Mouse (Mus musculus): Measurements from ENCODE around the gene Mlkl. TPM values are rescaled to one million over a fixed set of nuclear protein-coding genes. Genes with fewer than 3 reads are reported as not detected.

Gene Mlkl
- polyA plus RNA-seq, 1 experiment: 0.43 TPM

DNA sequence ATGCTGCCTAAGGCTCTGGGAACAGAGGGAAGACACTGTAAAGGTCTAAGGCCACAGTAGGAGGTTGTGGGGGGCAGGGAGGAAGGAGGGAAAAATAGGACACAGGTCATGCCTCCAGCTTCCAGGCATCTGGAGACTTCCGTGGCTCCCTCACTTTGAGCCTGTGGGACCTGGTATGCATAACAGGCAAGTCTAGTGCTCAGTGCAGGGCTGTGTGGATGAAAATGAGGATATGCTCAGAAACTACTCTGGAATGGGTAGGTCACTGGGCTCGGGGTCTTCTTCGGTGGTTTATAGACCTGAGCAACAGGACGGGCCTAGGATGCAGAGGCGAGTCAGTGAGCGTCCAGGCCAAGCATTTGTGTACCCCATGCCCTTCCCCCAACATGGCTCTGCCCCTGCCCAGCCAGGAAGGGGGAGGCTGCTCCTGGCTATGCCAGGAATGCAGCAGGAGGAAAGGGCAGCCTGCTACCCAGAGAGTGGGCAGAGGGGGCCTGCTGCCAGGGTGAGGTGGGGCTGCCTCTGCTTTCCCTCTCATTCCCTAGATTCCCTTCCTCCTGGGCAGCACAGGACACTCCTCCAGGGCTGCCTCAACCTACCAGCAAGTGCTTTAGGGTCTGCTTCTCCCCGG lies 22.7 kb upstream of the Mlkl start:
- Histone ChIP-seq H3K27ac (ENCODE audit: insufficient read depth, low read length) (no peak overlapping the region), H3K4me1 (ENCODE audit: control insufficient read depth, insufficient read depth, low read length) (peaks cover 39% of the 10 kb centered on the region), H3K4me3 (replicated peaks; ENCODE audit: insufficient read depth, low read depth, low read length) (no peak overlapping the region), H3K27me3 (ENCODE audit: control insufficient read depth, insufficient read depth, low read length) (no peaks in the 10 kb centered on the region)
- no peak for DNase-seq
- 63% methylated on average over 7 of the region's 7 CpGs for WGBS
- TF ChIP-seq POLR2A (IDR thresholded peaks at IDR 0.05; ENCODE audit: borderline replicate concordance, insufficient read depth, low read length): no peak
- TF ChIP-seq CTCF (IDR thresholded peaks at IDR 0.05; ENCODE audit: borderline replicate concordance, insufficient read depth, low read depth, low read length): no peak

DNA sequence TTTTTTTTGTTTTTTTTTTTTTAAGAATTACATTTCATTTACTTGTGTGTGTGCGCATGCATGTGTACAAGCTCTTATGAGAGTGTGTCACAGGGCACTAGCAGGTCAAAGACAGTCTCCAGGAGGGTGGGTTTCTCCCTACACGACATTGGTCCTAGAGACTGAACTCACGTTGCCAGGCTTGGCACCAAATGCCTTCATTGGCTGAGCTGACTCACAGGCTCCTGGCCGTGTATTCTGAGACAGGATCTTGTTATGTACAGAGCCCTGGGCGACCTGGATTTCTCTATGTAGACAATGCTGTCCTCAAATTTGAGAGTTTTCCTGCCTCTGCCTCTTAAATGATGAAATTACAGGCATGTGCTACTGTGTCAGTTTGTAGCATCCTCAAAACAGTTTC lies 22.0 kb upstream of the Mlkl start:
- no peak for TF ChIP-seq CTCF (IDR thresholded peaks at IDR 0.05; ENCODE audit: borderline replicate concordance, insufficient read depth, low read depth, low read length)
- no peak for TF ChIP-seq POLR2A (IDR thresholded peaks at IDR 0.05; ENCODE audit: borderline replicate concordance, insufficient read depth, low read length)
- Histone ChIP-seq H3K4me1 (ENCODE audit: control insufficient read depth, insufficient read depth, low read length) (peaks cover 39% of the 10 kb centered on the region), H3K27me3 (ENCODE audit: control insufficient read depth, insufficient read depth, low read length) (no peaks in the 10 kb centered on the region), H3K27ac (ENCODE audit: insufficient read depth, low read length) (0 out of 2 replicates have a peak overlapping the region, but pooled peaks have one; percentile 24), H3K4me3 (replicated peaks; ENCODE audit: insufficient read depth, low read depth, low read length) (no peak overlapping the region)
- peak in 1 of 2 experiments; percentile 48 for DNase-seq
- 27% methylated on average over 5 of the region's 5 CpGs for WGBS

DNA sequence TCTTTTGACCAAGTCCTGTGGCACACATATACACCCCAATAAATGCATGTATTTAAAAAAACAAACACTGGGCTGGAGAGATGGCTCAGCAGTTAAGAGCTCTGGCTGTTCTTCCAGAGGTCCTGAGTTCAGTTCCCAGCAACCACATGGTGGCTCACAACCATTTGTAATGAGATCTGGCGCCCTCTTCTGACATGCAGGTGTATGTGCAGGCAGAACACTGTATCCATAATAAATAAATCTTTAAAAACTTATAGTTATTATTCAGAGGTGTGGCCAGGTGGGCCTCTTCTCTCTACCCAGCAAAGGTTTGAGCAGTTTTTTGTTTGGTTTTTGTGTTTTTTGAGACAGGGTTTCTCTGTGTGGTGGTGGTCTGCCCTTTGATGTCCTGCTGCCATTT lies 20.9 kb upstream of the Mlkl start:
- TF ChIP-seq CTCF (IDR thresholded peaks at IDR 0.05; ENCODE audit: borderline replicate concordance, insufficient read depth, low read depth, low read length): no peak; the same call in 1 of the 2 replicates
- WGBS: 75% methylated on average over 1 of the region's 1 CpGs
- no peak for DNase-seq

DNA sequence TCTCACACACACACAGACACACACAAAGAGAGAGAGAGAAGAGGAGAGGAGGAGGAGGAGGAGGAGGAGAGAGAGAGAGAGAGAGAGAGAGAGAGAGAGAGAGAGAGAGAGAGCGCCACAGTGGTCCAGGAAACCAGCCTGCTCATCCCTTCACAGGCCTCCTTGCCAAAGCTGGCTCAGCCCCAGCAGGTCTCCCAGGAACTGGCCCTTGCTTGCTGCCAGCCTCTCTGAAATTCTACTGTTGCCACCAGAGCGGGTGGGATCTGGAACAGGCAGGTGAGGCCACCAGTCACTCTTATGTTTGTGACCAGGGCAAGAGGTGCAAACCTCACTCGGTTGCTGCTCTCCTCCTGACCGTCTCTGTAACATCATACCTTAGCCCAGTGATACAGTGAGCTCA lies 19.5 kb upstream of the Mlkl start:
- 20% methylated on average over 4 of the region's 4 CpGs for WGBS
- peak; percentile 60 to 76 for DNase-seq
- Histone ChIP-seq H3K27ac (ENCODE audit: insufficient read depth, low read length) (peak overlapping the region; percentile 70), H3K4me1 (ENCODE audit: control insufficient read depth, insufficient read depth, low read length) (peaks cover 37% of the 10 kb centered on the region), H3K27me3 (ENCODE audit: control insufficient read depth, insufficient read depth, low read length) (no peaks in the 10 kb centered on the region), H3K4me3 (replicated peaks; ENCODE audit: insufficient read depth, low read depth, low read length) (no peak overlapping the region)
- TF ChIP-seq POLR2A (IDR thresholded peaks at IDR 0.05; ENCODE audit: borderline replicate concordance, insufficient read depth, low read length) (no peak), CTCF (IDR thresholded peaks at IDR 0.05; ENCODE audit: borderline replicate concordance, insufficient read depth, low read depth, low read length) (no peak)

More for the DNA sequence above, 20.9 kb upstream of the Mlkl start:
- peaks cover 39% of the 10 kb centered on the region for H3K4me1 ChIP-seq (ENCODE audit: control insufficient read depth, insufficient read depth, low read length)
- no peak overlapping the region for H3K4me3 ChIP-seq (replicated peaks; ENCODE audit: insufficient read depth, low read depth, low read length)
- no peaks in the 10 kb centered on the region for H3K27me3 ChIP-seq (ENCODE audit: control insufficient read depth, insufficient read depth, low read length)
- H3K27ac ChIP-seq (ENCODE audit: insufficient read depth, low read length): no peak overlapping the region

DNA sequence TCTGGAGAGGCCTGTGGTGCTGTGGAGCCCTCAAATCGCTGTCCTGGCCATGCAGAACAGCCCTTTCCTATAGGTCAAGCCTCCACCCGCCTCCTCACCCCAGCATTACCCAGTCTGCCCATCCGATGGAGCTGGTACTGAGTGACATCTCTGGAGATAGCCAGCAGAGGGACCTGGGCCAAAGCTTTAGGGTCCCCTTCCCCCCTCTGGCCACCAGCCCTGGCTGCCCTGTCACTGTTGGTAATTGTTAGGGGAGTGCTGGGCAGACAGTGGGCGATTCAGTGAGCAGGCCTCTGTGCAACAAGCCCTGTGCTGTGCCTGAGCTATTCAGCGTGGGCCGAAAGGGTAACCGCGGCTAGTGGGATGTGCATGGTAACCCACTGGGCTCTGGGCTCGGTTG lies 15.5 kb upstream of the Mlkl start:
- H3K4me3 ChIP-seq (replicated peaks; ENCODE audit: insufficient read depth, low read depth, low read length): no peak overlapping the region
- DNase-seq: peak; percentile 34 to 47
- no peak for TF ChIP-seq POLR2A (IDR thresholded peaks at IDR 0.05; ENCODE audit: borderline replicate concordance, insufficient read depth, low read length)
- TF ChIP-seq CTCF (IDR thresholded peaks at IDR 0.05; ENCODE audit: borderline replicate concordance, insufficient read depth, low read depth, low read length): no peak
- WGBS: 43% methylated on average over 9 of the region's 9 CpGs
- H3K4me1 ChIP-seq (ENCODE audit: control insufficient read depth, insufficient read depth, low read length): peaks cover 13% of the 10 kb centered on the region
- H3K27me3 ChIP-seq (ENCODE audit: control insufficient read depth, insufficient read depth, low read length): no peaks in the 10 kb centered on the region
- peak overlapping the region; percentile 38; the same call in 1 of the 2 replicates for H3K27ac ChIP-seq (ENCODE audit: insufficient read depth, low read length)

DNA sequence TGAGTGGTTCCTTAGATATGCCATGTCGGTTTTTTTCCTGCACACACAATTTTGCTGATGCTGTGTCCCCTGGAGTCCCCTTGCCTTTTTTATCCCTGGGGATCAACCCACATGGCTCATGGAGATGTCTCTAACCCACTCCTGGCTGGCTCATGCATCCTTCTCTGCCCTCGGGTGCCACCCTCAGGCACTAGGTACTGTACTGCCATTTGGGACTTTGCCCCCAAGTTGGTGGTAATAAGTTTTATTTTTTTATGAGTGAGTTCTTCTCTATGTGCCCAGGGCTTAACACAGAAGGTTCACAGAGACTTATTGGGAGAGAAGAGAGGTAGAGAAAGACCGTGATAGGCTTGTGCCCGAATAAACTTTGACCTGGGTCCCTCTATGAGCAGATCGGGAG lies 14.3 kb upstream of the Mlkl start:
- H3K4me3 ChIP-seq (replicated peaks; ENCODE audit: insufficient read depth, low read depth, low read length): no peak overlapping the region
- H3K27ac ChIP-seq (ENCODE audit: insufficient read depth, low read length): no peak overlapping the region
- no peaks in the 10 kb centered on the region for H3K27me3 ChIP-seq (ENCODE audit: control insufficient read depth, insufficient read depth, low read length)
- 93% methylated on average over 5 of the region's 5 CpGs for WGBS
- peaks cover 7% of the 10 kb centered on the region; the same call in 1 of the 2 replicates for H3K4me1 ChIP-seq (ENCODE audit: control insufficient read depth, insufficient read depth, low read length)
- TF ChIP-seq CTCF (IDR thresholded peaks at IDR 0.05; ENCODE audit: borderline replicate concordance, insufficient read depth, low read depth, low read length) (no peak), POLR2A (IDR thresholded peaks at IDR 0.05; ENCODE audit: borderline replicate concordance, insufficient read depth, low read length) (no peak)
- DNase-seq: no peak

DNA sequence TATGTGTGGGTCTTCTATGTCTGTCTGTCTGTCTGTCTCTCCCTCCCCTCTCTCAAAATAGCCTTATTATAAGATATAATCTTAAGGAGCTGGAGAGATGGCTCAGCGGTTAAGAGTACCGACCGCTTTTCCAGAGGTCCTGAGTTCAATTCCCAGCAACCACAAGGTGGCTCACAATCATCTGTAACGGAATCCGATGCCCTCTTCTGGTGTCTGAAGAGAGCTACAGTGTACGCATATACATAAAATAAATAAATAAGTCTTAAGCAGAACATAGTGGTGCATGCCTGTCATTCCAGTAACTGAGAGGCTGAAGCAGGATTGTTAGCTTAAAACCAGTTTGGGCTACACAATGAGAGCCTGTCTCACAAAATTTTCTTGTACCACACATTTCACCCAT lies 12.6 kb upstream of the Mlkl start:
- H3K4me1 ChIP-seq (ENCODE audit: control insufficient read depth, insufficient read depth, low read length): peaks cover 4% of the 10 kb centered on the region; the same call in 1 of the 2 replicates
- no peaks in the 10 kb centered on the region for H3K27me3 ChIP-seq (ENCODE audit: control insufficient read depth, insufficient read depth, low read length)
- WGBS: 89% methylated on average over 6 of the region's 6 CpGs
- no peak overlapping the region for H3K4me3 ChIP-seq (replicated peaks; ENCODE audit: insufficient read depth, low read depth, low read length)
- H3K27ac ChIP-seq (ENCODE audit: insufficient read depth, low read length): no peak overlapping the region
- DNase-seq: no peak
- TF ChIP-seq CTCF (IDR thresholded peaks at IDR 0.05; ENCODE audit: borderline replicate concordance, insufficient read depth, low read depth, low read length) (no peak), POLR2A (IDR thresholded peaks at IDR 0.05; ENCODE audit: borderline replicate concordance, insufficient read depth, low read length) (no peak)

DNA sequence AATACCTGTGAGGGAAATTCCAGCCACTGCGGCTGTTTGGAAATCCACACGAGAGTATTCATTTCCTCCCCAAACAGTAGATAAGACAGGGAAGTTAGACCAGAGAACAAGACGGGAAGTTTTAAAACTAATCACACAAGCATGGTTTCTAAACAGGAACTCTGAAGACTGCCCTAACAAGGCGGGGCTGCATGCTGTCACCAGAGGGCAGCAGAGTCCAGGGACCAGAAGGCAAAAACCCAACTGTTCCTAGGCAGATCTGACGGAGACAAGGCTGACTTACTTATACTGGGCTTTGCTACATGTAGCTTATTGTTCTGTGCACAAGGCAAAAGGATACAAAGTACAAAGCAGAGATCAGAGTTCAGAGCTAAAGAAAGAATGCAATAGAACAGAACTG lies 5.2 kb upstream of the Mlkl start:
- no peak overlapping the region for H3K27ac ChIP-seq (ENCODE audit: insufficient read depth, low read length)
- DNase-seq: peak; percentile 69 to 82
- H3K4me1 ChIP-seq (ENCODE audit: control insufficient read depth, insufficient read depth, low read length): peaks cover 4% of the 10 kb centered on the region; the same call in 1 of the 2 replicates
- 21% methylated on average over 5 of the region's 5 CpGs for WGBS
- H3K4me3 ChIP-seq (replicated peaks; ENCODE audit: insufficient read depth, low read depth, low read length): no peak overlapping the region
- H3K27me3 ChIP-seq (ENCODE audit: control insufficient read depth, insufficient read depth, low read length): no peaks in the 10 kb centered on the region
- TF ChIP-seq CTCF (IDR thresholded peaks at IDR 0.05; ENCODE audit: borderline replicate concordance, insufficient read depth, low read depth, low read length): peak; percentile 99
- TF ChIP-seq POLR2A (IDR thresholded peaks at IDR 0.05; ENCODE audit: borderline replicate concordance, insufficient read depth, low read length): no peak

Measured in cerebellum, adult 2 months (tissue).